Mouse (Mus musculus) small intestine, adult 2 months (tissue): ENCODE data around the gene Rrp8. TPM values are rescaled to one million over a fixed set of nuclear protein-coding genes. Genes with fewer than 3 reads are reported as not detected.

Experiments used
- H3K27ac ChIP-seq: fragments of 200-500 bp; 2 replicates; pipeline ENCODE4 v1.5.1; 2012; ENCODE audit warnings: low read depth, low read length, control low read depth, inconsistent platforms; ENCODE audit not compliant: insufficient read depth
- H3K27me3 ChIP-seq: fragments of 200-500 bp; 2 replicates; pipeline ENCODE4 v1.6.1; 2012; ENCODE audit warnings: mild to moderate bottlenecking, moderate library complexity, low read length, inconsistent platforms; ENCODE audit not compliant: control insufficient read depth, insufficient read depth
- H3K36me3 ChIP-seq: fragments of 200-500 bp; 2 replicates; pipeline ENCODE4 v1.6.1; 2012; ENCODE audit warnings: mild to moderate bottlenecking, low read length, control low read depth, inconsistent platforms; ENCODE audit not compliant: control insufficient read depth, insufficient read depth
- H3K4me1 ChIP-seq: fragments of 200-500 bp; 2 replicates; pipeline ENCODE4 v1.6.1; 2012; ENCODE audit warnings: low read length, inconsistent platforms, mixed read lengths; ENCODE audit not compliant: control insufficient read depth, insufficient read depth, insufficient read length
- H3K4me3 ChIP-seq: fragments of 200-500 bp; 2 replicates; pipeline ENCODE4 v1.5.1; 2012; ENCODE audit warnings: low read depth, mild to moderate bottlenecking, control low read depth, inconsistent platforms, low read length, moderate library complexity
- CTCF ChIP-seq: fragments of 200-500 bp; IDR thresholded peaks from 2 replicates; pipeline ENCODE4 v1.5.1; 2012; ENCODE audit warnings: low read depth, mild to moderate bottlenecking, control low read depth, inconsistent platforms, low read length, moderate library complexity, mixed read lengths; ENCODE audit not compliant: insufficient replicate concordance, insufficient read length; ENCODE audit errors: extremely low read depth
- POLR2A ChIP-seq: fragments of 200-500 bp; IDR thresholded peaks from 2 replicates; pipeline ENCODE4 v1.6.1; 2012; ENCODE audit warnings: low read depth, mild to moderate bottlenecking, control low read depth, inconsistent platforms, low read length, moderate library complexity
- WGBS: fragments of 180-500 bp; shearing (Covaris S2); methylation state at CpG from one replicate; pipeline ENCODE4 v1.1.7; 2018; 5-methylcytosine and 5-hydroxymethylcytosine counted together
- polyA plus RNA-seq: library from polyadenylated mRNA; depleted of rRNA; stranded (reverse); fragments of >200 nt; gene quantifications from 2 replicates; pipeline ENCODE4 v1.2.3, GENCODE M21; 2012; rRNA removed

Rrp8 gene
- polyA plus RNA-seq: 2.5 and 2.7 TPM in 2 replicates

GRCm38 (mm10) chr7:105736911-105737521, at the start of gene Rrp8:
Gene Rrp8, minus strand, starts transcription at chr7:105737385.
- H3K36me3 ChIP-seq: peaks cover 33% of the 10 kb centered on the region
- no peaks in the 10 kb centered on the region; the same call in 1 of the 2 replicates for H3K4me1 ChIP-seq
- H3K4me3 ChIP-seq: peak within 1 kb of the TSS; percentile 98
- no peaks in the 10 kb centered on the region for H3K27me3 ChIP-seq
- TF ChIP-seq POLR2A: no peak
- peak; percentile 14; the same call in 1 of the 2 replicates for TF ChIP-seq CTCF
- under 1% methylated on average over 30 of the region's 30 CpGs for WGBS
- peak within 1 kb of the TSS; percentile 77 for H3K27ac ChIP-seq

- Histone ChIP-seq H3K36me3 (no peaks in the 10 kb centered on the region), H3K27me3 (peaks cover 29% of the 10 kb centered on the region), H3K4me3 (peak overlapping the region; percentile 71), H3K27ac (no peak overlapping the region), H3K4me1 (0 out of 2 replicates have a peak, but pooled peaks cover 2% of the 10 kb centered on the region)
- WGBS: 12% methylated on average over 20 of the region's 20 CpGs
- TF ChIP-seq CTCF: no peak
- TF ChIP-seq POLR2A: no peak
Measured at GRCm38 (mm10) chr7:105786506-105787284, 49.5 kb upstream of the Rrp8 start.

- no peak for TF ChIP-seq POLR2A
- no peak for TF ChIP-seq CTCF
- 37% methylated on average over 4 of the region's 4 CpGs for WGBS
Measured at GRCm38 (mm10) chr7:105784556-105784955, 47.4 kb upstream of the Rrp8 start.

GRCm38 (mm10) chr7:105783861-105784260, 46.7 kb upstream of the Rrp8 start:
- WGBS: 55% methylated on average over 4 of the region's 4 CpGs
- TF ChIP-seq CTCF: no peak
- no peak for TF ChIP-seq POLR2A
- peaks cover 5% of the 10 kb centered on the region for H3K4me1 ChIP-seq
- no peak overlapping the region for H3K4me3 ChIP-seq
- peaks cover 24% of the 10 kb centered on the region for H3K27me3 ChIP-seq
- H3K27ac ChIP-seq: no peak overlapping the region
- H3K36me3 ChIP-seq: no peaks in the 10 kb centered on the region

More at GRCm38 (mm10) chr7:105784556-105784955, 47.4 kb upstream of the Rrp8 start:
- H3K27me3 ChIP-seq: peaks cover 24% of the 10 kb centered on the region
- H3K4me3 ChIP-seq: no peak overlapping the region
- H3K36me3 ChIP-seq: no peaks in the 10 kb centered on the region
- no peak overlapping the region for H3K27ac ChIP-seq
- 0 out of 2 replicates have a peak, but pooled peaks cover 2% of the 10 kb centered on the region for H3K4me1 ChIP-seq

- no peaks in the 10 kb centered on the region for H3K27me3 ChIP-seq
- no peak overlapping the region for H3K4me3 ChIP-seq
- H3K4me1 ChIP-seq: peaks cover 11% of the 10 kb centered on the region
- peak overlapping the region; percentile 57 for H3K27ac ChIP-seq
- no peak for TF ChIP-seq POLR2A
- no peak for TF ChIP-seq CTCF
- no peaks in the 10 kb centered on the region for H3K36me3 ChIP-seq
- 26% methylated on average over 4 of the region's 4 CpGs for WGBS
Measured at GRCm38 (mm10) chr7:105778553-105779265, 41.5 kb upstream of the Rrp8 start.

- H3K36me3 ChIP-seq: no peaks in the 10 kb centered on the region
- 58% methylated on average over 13 of the region's 13 CpGs for WGBS
- TF ChIP-seq POLR2A (no peak), CTCF (no peak)
- H3K27ac ChIP-seq: peak overlapping the region; percentile 57
- H3K4me3 ChIP-seq: no peak overlapping the region
- H3K4me1 ChIP-seq: peaks cover 11% of the 10 kb centered on the region
- no peaks in the 10 kb centered on the region for H3K27me3 ChIP-seq
Measured at GRCm38 (mm10) chr7:105777797-105778552, 40.8 kb upstream of the Rrp8 start.

GRCm38 (mm10) chr7:105777316-105777715, 40.1 kb upstream of the Rrp8 start:
- Histone ChIP-seq H3K4me3 (no peak overlapping the region), H3K27ac (no peak overlapping the region), H3K4me1 (peaks cover 11% of the 10 kb centered on the region), H3K27me3 (no peaks in the 10 kb centered on the region), H3K36me3 (no peaks in the 10 kb centered on the region)
- 91% methylated on average over 1 of the region's 1 CpGs for WGBS
- no peak for TF ChIP-seq POLR2A
- TF ChIP-seq CTCF: no peak
